Mouse (Mus musculus): ENCODE measurements at regions not wholly inside any gene's neighbourhood (a gene's known extent, or its start where the extent isn't known, plus 50 kb on each side); places are given as distances from the start of the nearest gene placed in this dataset.

- Histone ChIP-seq H3K27me3 (ENCODE audit: control insufficient read depth, insufficient read depth, low read length) (no peaks in the 10 kb centered on the region), H3K4me1 (ENCODE audit: control insufficient read depth, insufficient read depth, low read length) (no peaks in the 10 kb centered on the region), H3K9ac (ENCODE audit: low read depth, low read length) (no peak overlapping the region), H3K27ac (replicated peaks; ENCODE audit: insufficient read depth, low read depth, low read length) (no peak overlapping the region), H3K79me2 (ENCODE audit: control insufficient read depth, insufficient read depth, low read length) (no peaks in the 10 kb centered on the region), H3K4me3 (ENCODE audit: insufficient read depth, low read depth, low read length) (no peak overlapping the region), H3K36me3 (ENCODE audit: control insufficient read depth, insufficient read depth, low read length) (no peaks in the 10 kb centered on the region)
- WGBS, result 87% methylated on average over 3 of the region's 3 CpGs
- no peak for TF ChIP-seq CTCF (IDR thresholded peaks at IDR 0.05; ENCODE audit: low read depth, low read length)
- TF ChIP-seq POLR2A (IDR thresholded peaks at IDR 0.05; ENCODE audit: extremely low read depth, insufficient read depth, low read length), result no peak
- DNase-seq (ENCODE audit: extremely low read depth, low read depth, low spot score), result no peak
These were observed 53.3 kb upstream of the Arhgap28 start for GRCm38 (mm10) chr17:68057264-68057663.

DNA sequence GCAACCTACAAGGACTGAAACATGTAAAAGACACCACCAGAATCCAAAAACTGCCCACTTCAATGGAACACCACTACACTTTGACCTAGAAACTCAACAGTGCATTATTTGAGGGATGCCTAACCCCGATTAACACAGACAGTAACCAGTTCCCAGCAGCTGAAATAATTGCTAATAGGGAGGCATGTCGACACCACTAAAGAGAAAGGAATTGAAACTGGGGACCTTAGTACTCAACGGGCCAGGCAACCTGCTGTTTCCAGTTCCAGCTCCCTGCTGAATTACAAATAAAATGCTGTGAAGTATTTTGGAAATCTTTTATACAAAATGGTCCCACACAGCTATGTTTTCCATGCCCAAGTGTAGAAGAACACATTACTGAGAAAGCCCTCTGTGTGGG is 56.5 kb upstream of the Arhgap28 start:
- 75% methylated on average over 3 of the region's 3 CpGs for WGBS
- Histone ChIP-seq H3K36me3 (ENCODE audit: control insufficient read depth, insufficient read depth, low read length) (no peaks in the 10 kb centered on the region), H3K9ac (ENCODE audit: low read depth, low read length) (no peak overlapping the region), H3K27me3 (ENCODE audit: control insufficient read depth, insufficient read depth, low read length) (no peaks in the 10 kb centered on the region), H3K4me1 (ENCODE audit: control insufficient read depth, insufficient read depth, low read length) (no peaks in the 10 kb centered on the region), H3K79me2 (ENCODE audit: control insufficient read depth, insufficient read depth, low read length) (no peaks in the 10 kb centered on the region), H3K27ac (replicated peaks; ENCODE audit: insufficient read depth, low read depth, low read length) (no peak overlapping the region), H3K4me3 (ENCODE audit: insufficient read depth, low read depth, low read length) (no peak overlapping the region)
- no peak for DNase-seq (ENCODE audit: extremely low read depth, low read depth, low spot score)
- TF ChIP-seq CTCF (IDR thresholded peaks at IDR 0.05; ENCODE audit: low read depth, low read length) (no peak), POLR2A (IDR thresholded peaks at IDR 0.05; ENCODE audit: extremely low read depth, insufficient read depth, low read length) (no peak)

DNA sequence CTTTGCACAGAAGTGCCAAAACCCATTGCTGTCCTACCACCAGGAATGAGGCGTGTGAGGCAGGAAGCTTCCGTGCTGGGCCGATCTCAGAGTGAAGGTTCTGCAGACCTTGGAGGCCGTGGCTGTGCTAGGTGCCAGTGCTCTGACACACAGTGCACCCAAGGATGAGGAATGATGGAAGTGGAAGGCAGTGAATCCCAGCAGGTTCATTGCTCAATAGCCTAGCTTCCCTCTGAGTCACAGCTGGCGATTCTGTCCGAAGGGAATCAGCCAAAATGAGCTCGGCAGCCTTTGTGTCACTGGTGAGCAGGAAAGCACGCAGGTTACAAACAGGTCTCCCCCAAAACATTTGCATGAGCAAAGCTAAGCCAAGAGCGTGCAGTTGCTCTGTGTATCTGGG is 61.8 kb upstream of the Arhgap28 start:
- H3K36me3 ChIP-seq (ENCODE audit: control insufficient read depth, insufficient read depth, low read length), result no peaks in the 10 kb centered on the region
- H3K9ac ChIP-seq (ENCODE audit: low read depth, low read length), result no peak overlapping the region
- H3K27me3 ChIP-seq (ENCODE audit: control insufficient read depth, insufficient read depth, low read length), result no peaks in the 10 kb centered on the region
- H3K4me3 ChIP-seq (ENCODE audit: insufficient read depth, low read depth, low read length), result no peak overlapping the region
- 88% methylated on average over 9 of the region's 9 CpGs for WGBS
- TF ChIP-seq CTCF (IDR thresholded peaks at IDR 0.05; ENCODE audit: low read depth, low read length), result no peak
- no peak for TF ChIP-seq POLR2A (IDR thresholded peaks at IDR 0.05; ENCODE audit: extremely low read depth, insufficient read depth, low read length)
- no peaks in the 10 kb centered on the region for H3K79me2 ChIP-seq (ENCODE audit: control insufficient read depth, insufficient read depth, low read length)
- H3K27ac ChIP-seq (replicated peaks; ENCODE audit: insufficient read depth, low read depth, low read length), result no peak overlapping the region
- no peaks in the 10 kb centered on the region for H3K4me1 ChIP-seq (ENCODE audit: control insufficient read depth, insufficient read depth, low read length)
- no peak for DNase-seq (ENCODE audit: extremely low read depth, low read depth, low spot score)

GRCm38 (mm10) chr17:68066204-68066603 is 62.3 kb upstream of the Arhgap28 start:
- Histone ChIP-seq H3K27ac (replicated peaks; ENCODE audit: insufficient read depth, low read depth, low read length) (no peak overlapping the region), H3K4me3 (ENCODE audit: insufficient read depth, low read depth, low read length) (no peak overlapping the region), H3K79me2 (ENCODE audit: control insufficient read depth, insufficient read depth, low read length) (no peaks in the 10 kb centered on the region), H3K36me3 (ENCODE audit: control insufficient read depth, insufficient read depth, low read length) (no peaks in the 10 kb centered on the region), H3K4me1 (ENCODE audit: control insufficient read depth, insufficient read depth, low read length) (no peaks in the 10 kb centered on the region), H3K9ac (ENCODE audit: low read depth, low read length) (no peak overlapping the region), H3K27me3 (ENCODE audit: control insufficient read depth, insufficient read depth, low read length) (no peaks in the 10 kb centered on the region)
- no peak for TF ChIP-seq CTCF (IDR thresholded peaks at IDR 0.05; ENCODE audit: low read depth, low read length)
- TF ChIP-seq POLR2A (IDR thresholded peaks at IDR 0.05; ENCODE audit: extremely low read depth, insufficient read depth, low read length), result no peak
- DNase-seq (ENCODE audit: extremely low read depth, low read depth, low spot score), result no peak
- 92% methylated on average over 2 of the region's 2 CpGs for WGBS

GRCm38 (mm10) chr17:68069008-68069407 is 65.1 kb upstream of the Arhgap28 start:
- Histone ChIP-seq H3K27ac (replicated peaks; ENCODE audit: insufficient read depth, low read depth, low read length) (no peak overlapping the region), H3K27me3 (ENCODE audit: control insufficient read depth, insufficient read depth, low read length) (no peaks in the 10 kb centered on the region), H3K4me3 (ENCODE audit: insufficient read depth, low read depth, low read length) (no peak overlapping the region), H3K9ac (ENCODE audit: low read depth, low read length) (no peak overlapping the region), H3K79me2 (ENCODE audit: control insufficient read depth, insufficient read depth, low read length) (no peaks in the 10 kb centered on the region), H3K4me1 (ENCODE audit: control insufficient read depth, insufficient read depth, low read length) (no peaks in the 10 kb centered on the region), H3K36me3 (ENCODE audit: control insufficient read depth, insufficient read depth, low read length) (no peaks in the 10 kb centered on the region)
- no peak for DNase-seq (ENCODE audit: extremely low read depth, low read depth, low spot score)
- 69% methylated on average over 7 of the region's 7 CpGs for WGBS
- no peak for TF ChIP-seq CTCF (IDR thresholded peaks at IDR 0.05; ENCODE audit: low read depth, low read length)
- TF ChIP-seq POLR2A (IDR thresholded peaks at IDR 0.05; ENCODE audit: extremely low read depth, insufficient read depth, low read length), result no peak

GRCm38 (mm10) chr17:68069484-68069883 is 65.6 kb upstream of the Arhgap28 start:
- TF ChIP-seq CTCF (IDR thresholded peaks at IDR 0.05; ENCODE audit: low read depth, low read length) (no peak), POLR2A (IDR thresholded peaks at IDR 0.05; ENCODE audit: extremely low read depth, insufficient read depth, low read length) (no peak)
- Histone ChIP-seq H3K79me2 (ENCODE audit: control insufficient read depth, insufficient read depth, low read length) (no peaks in the 10 kb centered on the region), H3K27ac (replicated peaks; ENCODE audit: insufficient read depth, low read depth, low read length) (no peak overlapping the region), H3K4me1 (ENCODE audit: control insufficient read depth, insufficient read depth, low read length) (no peaks in the 10 kb centered on the region), H3K27me3 (ENCODE audit: control insufficient read depth, insufficient read depth, low read length) (no peaks in the 10 kb centered on the region), H3K9ac (ENCODE audit: low read depth, low read length) (no peak overlapping the region), H3K4me3 (ENCODE audit: insufficient read depth, low read depth, low read length) (no peak overlapping the region), H3K36me3 (ENCODE audit: control insufficient read depth, insufficient read depth, low read length) (no peaks in the 10 kb centered on the region)
- WGBS, result 81% methylated on average over 5 of the region's 5 CpGs
- DNase-seq (ENCODE audit: extremely low read depth, low read depth, low spot score), result no peak
